Mouse (Mus musculus) megakaryocyte, embryonic 14.5 days (primary cell): ENCODE measurements around the gene Olfr33.

Experiments used
- FLI1 ChIP-seq: IDR thresholded peaks from 2 replicates; pipeline ENCODE4 v1.6.1; 2012; ENCODE audit warnings: low read length, inconsistent platforms, mixed read lengths
- GATA1 ChIP-seq: IDR thresholded peaks from 3 replicates; pipeline ENCODE4 v1.6.1; 2012; ENCODE audit warnings: mixed read lengths, low read length, inconsistent platforms, borderline replicate concordance

GRCm38 (mm10) chr7:102752086-102752485, 33.2 kb upstream of the Olfr33 start:
- TF ChIP-seq FLI1 (no peak), GATA1 (no peak)
